Mouse (Mus musculus) ZHBTc4 (cell line): ENCODE measurements around the gene Krtcap3.
"Not testable (repeated sequence)": the region's sequence is repeated elsewhere in the genome, so short reads cannot be mapped to it uniquely, and the experiment has no call there.

Experiments
- DNase-seq: peaks from one replicate; pipeline ENCODE4 v3.0.0-alpha.2; 2011; ENCODE audit warnings: low read depth, low spot score

The Krtcap3 gene

DNA sequence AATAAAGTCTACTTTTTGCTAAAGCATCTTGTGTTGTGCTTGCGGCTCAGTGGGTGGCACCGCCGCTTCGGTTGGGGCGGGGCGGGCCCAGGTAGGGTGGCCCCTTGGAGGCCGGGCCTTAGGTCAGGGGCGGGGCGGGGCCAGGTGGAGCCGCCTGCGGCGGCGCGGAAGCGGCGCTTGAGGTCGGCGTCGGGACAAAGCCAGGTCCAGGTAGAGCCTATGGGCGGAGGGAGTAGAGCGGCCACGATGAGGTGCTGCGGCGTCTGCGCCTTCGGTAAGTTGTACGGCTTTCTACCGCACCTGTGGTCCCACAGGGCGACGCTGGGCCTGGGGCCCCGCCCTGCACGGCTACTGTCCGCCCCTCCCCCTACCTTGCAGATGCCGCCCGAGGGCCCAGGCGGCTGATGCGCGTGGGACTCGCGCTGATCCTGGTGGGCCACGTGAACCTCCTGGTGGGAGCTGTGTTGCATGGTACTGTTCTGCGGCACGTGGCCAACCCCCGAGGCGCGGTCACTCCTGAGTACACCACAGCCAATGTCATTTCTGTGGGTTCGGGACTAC lies at the start of gene Krtcap3:
Krtcap3 (plus strand) TSS at position 151 of the 561 bp plus-strand sequence.
- DNase-seq = peak; percentile 82

DNA sequence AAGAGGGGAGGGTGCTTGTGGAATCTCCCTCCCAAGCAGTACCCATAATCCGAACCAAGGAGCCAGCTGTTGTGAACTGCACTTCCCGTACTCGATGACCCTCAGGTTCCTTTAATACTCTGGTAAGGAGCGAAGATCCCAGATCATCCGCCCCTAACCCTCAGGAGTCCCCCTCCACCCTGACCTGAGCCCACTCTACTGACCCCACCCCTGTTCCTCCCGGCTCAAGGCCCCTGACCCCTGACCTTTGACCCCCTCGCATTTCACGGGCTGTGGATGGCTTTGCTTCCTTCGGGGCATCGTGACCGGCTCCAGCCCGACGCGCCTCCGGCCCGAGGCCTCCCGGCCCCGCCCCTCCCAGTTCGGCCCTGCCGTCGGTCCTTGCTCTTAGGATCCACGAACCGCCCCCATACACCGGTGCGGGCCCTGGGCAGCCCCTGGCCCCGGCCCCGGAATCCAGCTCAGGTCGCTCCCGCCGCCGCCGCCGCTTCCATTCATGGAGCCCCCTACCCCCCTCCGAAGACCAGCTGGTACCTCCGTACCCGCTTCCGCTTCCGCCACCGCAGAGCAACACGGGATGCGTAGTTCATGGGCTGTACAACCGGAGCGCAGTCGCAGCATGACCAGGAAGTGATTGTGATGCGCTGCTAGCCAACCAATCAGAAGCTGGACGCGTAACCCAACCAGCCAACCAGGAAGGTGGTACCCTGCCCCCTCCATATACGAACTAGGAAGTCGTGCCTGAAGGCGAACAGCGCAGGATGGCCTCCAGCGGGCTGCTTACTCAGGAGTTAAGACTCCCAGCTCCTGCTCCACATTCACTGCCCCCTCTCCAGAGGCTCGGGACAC lies 49.5 kb upstream of the Krtcap3 start, which contains the start of gene Zfp513:
Zfp513 (minus strand) TSS at position 562 of the 849 bp plus-strand sequence.
- DNase-seq = peak; percentile 99

DNA sequence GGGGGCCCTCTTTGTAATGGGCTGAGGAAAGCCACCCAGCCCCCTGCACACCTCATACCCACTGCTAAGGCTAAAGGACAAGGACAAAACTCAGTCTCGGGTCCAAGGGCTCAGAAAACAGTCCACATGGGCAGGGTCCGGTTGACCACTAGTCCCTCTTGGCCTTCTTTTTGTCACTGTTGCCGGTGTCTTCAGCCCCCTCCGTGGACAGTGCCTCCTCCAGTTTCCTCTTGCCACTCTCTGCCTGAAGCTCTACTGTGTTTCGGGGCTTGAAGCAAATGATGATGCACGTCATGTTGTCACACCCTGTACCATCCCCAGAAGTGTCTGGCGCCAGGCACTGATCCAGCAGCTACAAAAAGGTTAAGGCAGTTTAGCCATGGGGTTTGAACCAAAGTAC lies 48.6 kb upstream of the Krtcap3 start:
- DNase-seq = no peak

DNA sequence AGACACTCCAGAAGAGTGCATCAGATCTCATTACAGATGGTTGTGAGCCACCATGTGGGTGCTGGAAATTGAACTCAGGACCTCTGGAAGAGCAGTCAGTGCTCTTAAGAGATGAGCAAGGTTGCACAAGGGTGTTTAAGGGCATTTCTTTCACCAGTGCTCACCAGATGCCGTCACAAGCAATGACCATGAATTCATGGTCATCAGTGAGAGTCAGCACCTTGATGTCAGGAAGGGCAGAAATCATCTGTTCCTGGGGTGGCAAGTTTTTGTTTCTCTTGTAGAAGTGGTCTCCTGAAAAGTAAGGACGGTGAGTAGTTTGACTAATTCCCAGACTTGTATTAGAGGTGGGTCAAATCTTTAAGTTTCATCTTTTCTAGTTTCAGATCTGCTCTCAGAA lies 47.6 kb upstream of the Krtcap3 start:
- no peak for DNase-seq

DNA sequence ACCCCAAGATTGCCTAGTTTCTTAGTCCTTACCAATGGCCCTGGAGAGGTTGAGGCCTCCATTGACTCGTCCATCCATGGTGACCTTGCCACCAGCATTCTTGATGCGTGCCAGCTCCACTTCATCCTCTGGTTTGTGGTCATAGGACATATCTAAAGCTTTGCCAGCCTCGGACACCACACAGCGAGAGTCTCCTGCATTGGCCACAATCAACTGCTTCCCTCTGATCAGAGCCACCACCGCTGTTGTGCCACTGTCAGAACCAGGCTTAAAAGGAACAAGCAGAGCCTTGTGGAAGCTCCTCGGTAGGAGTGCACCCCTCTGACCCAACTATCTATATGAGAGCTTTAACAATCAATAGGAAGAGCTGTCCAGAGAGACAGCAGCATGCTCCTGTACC lies 47.1 kb upstream of the Krtcap3 start:
- DNase-seq = no peak

DNA sequence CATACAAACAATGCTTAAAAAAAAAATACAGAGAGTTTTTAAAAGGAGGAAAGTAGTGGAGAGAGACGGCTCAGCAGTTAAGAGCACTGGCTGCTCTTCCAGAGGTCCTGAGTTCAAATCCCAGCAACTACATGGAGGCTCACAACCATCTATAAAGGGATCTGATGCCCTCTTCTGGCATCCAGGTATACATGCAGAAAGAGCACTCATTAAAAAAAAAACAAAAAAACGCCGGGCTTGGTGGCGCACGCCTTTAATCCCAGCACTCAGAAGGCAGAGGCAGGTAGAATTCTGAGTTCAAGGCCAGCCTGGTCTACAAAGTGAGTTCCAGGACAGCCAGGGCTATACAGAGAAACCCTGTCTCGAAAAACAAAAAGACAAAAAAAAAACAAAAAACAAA lies 34.9 kb upstream of the Krtcap3 start:
- not testable (repeated sequence) for DNase-seq

DNA sequence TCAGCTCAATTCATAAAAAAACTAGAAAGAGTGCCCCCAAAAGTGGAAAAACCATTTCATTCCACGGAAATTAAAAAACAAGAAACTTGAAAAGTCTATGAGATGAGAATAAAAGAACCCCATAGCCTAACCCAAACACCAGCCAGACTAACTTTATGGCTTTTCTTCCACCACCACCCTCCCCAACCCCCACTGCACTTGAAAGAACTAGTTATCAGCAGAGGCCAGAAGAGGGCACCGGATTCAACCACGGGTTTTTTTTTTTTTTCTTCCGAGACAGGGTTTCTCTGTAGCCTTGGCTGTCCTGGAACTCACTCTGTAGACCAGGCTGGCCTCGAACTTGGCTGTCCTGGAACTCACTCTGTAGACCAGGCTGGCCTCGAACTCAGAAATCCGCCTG lies 33.2 kb upstream of the Krtcap3 start:
- peak; percentile 40 for DNase-seq

DNA sequence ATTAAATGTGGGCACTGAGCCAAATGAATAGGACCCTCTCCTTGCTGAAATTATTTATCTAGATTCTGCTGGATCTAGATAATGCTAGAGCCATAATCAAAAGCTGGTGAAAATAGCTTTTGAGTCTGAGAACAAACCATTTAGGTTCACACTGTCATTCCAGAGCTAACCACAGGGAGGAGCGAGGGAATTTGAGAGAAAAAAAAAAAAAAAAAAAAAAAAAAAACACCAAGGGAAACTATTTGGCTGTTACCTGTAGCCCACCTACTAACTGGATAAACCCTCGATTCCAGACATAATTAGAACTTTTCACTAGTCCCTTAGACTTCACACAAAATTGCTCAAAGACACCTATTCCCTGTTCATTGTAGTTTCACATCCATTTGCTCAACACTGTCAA lies 32.4 kb upstream of the Krtcap3 start:
- peak; percentile 67 for DNase-seq

DNA sequence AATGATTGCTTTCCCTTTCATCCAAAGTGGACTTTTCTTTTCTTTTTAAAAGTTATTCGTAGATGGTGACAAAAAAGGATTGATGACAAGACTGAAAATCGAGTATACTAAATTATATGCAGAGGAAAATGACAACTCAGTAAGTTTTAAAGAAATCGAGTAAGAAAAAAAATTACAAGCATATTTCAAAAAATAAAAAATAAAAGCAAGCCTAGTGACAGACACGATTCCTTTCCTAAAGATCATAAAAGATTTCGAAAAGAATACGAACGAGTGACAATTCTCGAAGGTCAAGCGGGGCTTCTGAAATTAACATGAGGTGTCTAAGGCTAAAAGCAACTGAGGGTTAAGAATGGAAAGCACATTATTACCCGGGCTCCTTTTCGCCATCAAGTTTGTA lies 32.0 kb upstream of the Krtcap3 start:
- DNase-seq = no peak

DNA sequence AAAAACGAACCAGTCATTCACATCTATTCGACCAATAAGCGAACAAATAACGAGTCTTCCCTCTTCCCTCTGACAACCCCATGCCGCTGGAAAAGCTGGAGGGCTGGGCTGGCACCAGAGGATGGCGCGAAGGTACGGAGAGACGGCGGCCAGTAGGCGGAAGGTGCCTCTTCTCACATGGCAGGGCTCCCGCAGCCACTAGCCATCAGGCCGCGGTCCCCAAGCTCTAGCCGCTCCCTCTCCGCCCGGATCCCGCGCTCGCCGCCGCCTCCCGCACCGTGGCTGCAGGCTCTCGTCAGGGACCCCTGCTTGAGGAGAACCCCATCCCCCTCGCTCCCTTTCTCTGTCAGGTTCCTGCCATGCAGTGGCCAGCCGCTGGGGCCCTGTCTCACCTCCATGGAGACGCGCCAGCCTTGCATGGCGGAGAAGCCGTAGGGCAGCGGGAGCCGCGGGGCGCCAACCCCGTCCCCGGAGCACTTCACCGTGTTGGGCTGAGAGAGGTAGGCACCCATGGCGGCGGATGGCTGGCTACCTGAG lies 31.5 kb upstream of the Krtcap3 start:
- peak; percentile 82 for DNase-seq

DNA sequence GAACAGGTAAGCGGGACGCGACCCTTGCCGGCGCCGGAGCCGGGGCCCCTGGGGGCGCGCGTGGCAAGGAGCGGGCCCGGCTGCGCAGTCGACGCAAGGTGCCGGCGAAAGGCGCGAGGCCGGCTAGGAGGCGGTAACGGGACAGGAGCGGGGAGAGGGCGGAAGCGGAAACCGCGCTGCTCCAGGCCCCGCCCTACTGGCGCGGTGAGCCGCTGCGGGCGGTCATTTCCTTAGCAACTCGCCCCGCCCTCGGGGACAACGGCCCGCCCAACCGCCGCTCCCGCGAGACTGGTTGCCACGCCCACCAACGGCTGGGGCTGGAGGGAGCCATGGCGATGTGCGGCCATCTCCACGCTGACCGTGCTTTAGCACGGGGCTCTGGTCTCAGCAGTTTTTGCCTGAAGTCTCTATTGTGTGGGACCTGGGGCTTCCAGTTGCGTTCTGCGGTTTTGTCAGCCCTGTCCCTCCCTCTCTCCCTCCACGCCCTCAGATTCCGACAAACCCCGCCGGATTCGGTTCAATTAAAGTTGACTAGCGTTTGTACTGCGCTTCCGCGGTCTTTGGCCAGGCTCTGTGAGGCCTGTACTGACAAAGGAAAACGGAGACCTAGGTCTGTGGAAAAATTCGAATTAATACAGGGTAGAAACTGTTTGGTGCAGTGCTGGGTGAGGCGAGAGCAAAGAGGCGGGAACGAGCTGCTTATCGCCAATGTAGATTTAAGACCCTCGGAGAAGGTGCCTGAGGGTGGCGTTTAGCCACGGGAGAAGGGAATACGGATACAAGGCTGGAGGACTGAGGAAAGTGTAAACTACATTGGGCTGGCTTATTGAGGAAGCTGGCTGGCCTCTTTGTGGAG lies 30.8 kb upstream of the Krtcap3 start, which contains the start of gene Ppm1g:
Ppm1g (minus strand) TSS at position 240 of the 856 bp plus-strand sequence.
- DNase-seq = peak; percentile 98

DNA sequence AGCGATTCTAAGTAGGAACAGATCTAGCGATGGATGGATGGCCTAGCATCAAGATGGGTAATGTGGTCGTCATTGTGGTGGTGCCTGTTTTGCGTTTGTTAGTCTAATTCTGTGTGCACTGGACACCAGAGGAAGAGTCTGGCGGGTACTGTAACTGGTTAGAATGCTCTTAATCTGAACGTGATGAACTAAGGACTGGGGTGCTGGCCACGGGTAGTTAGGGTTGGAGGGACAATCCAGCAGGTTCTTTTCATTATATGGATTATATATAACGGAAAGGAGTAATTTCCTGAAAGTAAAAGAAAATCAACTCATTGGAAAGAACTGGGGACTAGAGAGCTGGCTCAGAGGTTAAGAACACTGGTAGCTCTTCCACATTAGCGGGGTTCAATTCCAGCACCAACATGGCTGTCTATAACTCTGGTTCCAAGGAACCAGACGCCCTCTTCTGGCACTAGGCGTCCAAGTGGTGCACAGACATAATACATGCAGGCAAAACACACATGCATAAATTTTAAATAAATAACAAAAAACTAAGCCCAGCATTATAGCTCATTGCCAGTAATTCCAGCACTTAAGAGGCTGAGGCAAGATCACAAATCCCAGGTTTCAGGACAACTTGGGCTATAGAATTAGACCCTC lies 30.1 kb upstream of the Krtcap3 start:
- peak; percentile 78 for DNase-seq

DNA sequence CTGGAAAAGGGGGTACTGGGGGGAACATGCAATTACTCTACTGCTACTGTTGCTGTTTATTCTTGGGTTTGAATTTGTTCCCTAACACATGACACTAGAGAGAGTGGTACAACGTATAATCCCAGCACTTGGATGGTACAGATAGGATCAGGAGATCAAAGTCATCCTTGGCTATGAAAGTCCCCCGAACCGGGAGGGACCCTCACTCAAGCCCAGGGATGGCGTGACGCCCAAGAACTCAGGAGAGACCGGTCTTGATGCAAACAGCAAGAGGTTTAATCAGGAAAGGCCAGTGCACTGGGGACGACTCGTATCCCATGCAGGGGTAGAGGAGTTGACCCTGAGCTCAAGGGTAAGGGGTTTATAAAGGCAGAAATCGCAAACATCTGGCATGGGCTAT lies 28.8 kb upstream of the Krtcap3 start:
- DNase-seq = no peak

DNA sequence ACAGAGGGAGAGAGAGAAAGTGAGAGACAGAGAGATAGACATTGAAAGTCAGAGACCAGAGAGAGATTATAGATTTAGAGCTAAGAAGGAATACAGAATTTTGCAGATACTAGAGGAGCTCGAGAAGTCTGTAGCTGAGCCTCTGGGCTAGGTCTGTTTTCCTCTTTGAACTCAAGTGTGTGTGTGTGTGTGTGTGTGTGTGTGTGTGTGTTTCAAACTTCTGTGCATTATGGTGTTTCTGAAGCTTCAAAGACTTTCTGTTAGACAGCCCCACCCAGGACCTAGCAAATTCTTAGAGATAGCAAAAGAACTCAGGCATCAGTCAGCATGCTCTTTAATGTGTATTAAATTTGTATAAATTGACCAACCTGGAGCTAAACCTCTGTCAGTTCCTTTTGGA lies 24.9 kb upstream of the Krtcap3 start:
- no peak for DNase-seq

DNA sequence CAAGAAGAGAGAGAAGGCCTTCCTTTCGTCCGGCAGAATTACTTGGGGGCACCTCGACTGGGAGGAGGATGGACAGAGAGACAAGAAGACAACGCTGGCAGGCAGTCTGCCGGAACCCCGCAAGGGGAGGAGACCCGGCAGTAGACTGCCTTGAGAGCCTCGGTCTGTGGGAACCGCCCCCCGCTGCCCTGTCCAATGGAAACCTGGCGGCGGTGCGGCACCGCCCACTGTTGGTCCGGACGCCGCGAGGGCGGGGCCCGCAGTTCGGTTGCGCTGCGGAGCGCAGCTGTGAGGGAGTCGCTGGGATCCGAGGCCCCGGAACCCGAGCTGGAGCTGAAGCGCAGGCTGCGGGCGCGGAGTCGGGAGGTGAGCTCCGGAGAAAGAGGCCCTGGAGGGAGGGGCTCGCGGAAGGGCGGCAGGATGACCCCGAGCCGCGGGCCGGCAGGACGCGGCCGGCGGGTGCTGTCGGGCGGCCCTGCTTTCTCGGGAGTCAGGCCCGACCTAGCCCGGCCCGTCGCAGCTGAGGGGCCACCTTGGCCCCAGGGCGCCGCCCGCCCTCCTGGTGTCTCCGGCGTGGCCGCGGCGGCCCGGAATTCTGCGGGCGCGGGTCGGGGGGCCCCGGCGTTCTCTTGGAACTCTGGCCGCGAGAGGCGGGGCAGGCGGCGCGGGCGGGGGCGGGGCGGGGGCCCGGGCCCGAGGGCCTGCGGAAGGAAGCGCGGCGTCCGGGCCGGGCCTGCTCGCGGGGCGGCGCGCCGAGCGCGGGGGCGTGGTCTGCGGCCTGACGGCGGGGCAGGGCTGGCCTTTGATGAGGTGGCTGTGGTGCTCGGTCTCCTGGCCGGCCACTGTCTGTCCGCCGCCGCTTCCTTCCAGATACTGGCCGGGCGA lies 10.6 kb upstream of the Krtcap3 start, which contains the start of the genes Nrbp1 and Gm9970:
Nrbp1 (plus strand) TSS at position 228 of the 885 bp plus-strand sequence.
Gm9970 (minus strand) TSS at position 596 of the 885 bp plus-strand sequence.
- DNase-seq = peak; percentile 99

DNA sequence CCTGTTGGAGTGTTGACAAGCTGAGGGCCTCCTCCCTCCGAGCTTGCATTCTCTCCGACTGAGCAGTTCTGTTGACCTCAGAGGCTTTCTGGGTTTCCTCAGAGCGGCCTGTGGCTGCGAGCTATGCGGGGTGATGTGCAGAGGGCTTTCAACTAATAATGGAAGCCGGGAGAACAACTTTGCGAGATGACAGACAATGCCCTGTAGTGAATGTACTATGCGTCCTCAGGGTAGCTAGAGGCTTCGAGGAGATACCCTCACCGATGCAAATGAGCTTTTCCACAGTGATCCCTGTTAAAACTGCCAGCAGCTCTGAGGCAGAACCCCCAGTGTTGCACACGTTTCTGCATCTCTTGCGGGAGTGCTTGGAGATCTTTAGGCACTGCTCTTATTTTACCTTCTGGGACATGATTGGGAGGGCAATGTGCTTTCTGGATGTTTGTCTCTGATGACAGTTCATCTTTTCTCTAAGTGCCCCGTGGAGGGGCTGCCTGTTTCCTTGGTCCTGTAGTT lies 9.9 kb upstream of the Krtcap3 start:
- DNase-seq = no peak

DNA sequence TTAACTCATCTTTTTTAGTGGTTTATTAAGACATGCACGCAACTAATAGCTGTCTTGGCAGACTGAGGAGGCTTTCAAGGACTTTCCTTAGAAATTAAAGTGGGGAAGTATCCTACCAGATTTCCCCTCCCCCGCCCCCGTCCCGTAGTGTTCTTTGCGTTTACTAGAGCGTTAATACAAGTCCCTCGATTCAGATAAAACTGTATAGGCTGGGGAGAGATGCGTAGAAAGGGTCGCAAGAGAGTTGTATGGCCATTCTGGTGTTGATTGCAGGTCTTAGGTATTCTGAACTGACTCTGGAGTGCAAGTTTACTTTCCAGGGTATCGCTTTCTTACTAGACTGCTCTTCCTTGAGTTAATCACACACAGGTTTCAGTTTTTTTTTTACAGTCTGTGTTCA lies 9.3 kb upstream of the Krtcap3 start:
- DNase-seq = no peak

DNA sequence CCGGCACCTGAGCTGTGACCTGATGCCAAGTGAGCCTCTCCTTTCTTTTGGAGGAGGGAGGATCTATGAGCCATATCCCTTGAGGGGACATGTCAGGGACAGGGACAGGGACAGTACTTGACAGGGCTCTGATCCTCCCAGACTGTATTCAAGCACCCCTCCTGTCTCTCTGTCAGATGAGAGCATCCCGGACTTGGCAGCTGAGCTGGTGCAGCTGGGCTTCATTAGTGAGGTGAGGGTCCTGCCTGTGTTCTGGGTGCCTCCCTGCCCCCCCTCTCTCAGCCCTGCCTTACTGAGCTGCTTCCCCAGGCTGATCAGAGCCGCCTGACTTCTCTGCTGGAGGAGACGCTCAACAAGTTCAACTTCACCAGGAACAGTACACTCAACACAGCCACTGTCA lies 775 bp upstream of the Krtcap3 start:
- DNase-seq = no peak

DNA sequence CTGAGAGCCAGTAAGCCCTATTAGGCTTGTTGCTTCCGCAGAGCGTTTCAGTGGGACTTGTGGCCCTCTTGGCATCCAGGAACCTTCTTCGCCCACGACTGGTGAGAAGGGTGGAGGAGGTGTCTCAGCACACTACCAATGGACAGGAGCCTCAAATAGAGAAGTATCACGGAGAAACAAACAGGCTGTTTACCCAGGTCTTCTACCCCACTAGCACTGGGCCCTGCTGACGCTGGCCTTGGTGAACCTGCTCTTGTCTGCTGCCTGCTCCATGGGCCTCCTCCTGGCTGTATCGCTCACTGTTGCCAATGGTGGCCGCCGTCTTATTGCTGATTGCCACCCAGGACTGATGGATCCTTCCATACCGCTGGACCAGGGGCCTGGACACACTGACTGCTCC lies 660 bp downstream of the Krtcap3 start:
- DNase-seq = peak; percentile 23
